Mouse (Mus musculus): Measurements from ENCODE around the gene Tmem136. TPM values are rescaled to one million over a fixed set of nuclear protein-coding genes. Genes with fewer than 3 reads are reported as not detected.

Tmem136 gene
- total and polyA plus RNA-seq, 3 experiments, result 0.17 to 3.8 (median 0.34) TPM

GRCm38 (mm10) chr9:43103675-43104299, 12.6 kb downstream of the Tmem136 start:
- no peak for DNase-seq (ENCODE audit: extremely low read depth)
- H3K27ac ChIP-seq (ENCODE audit: insufficient read depth, low read depth), result no peak overlapping the region
- dilution Hi-C loops (cut with MboI; ENCODE audit: extremely low pct_ligation_motif_present, extremely low pct_unique_long_range_greater_than_20kb, low sequenced_read_pairs), result no loop called here

GRCm38 (mm10) chr9:43102931-43103330, 13.4 kb downstream of the Tmem136 start:
- peaks cover 5 to 31% of the 10 kb centered on the region in 2 experiments for H3K4me1 ChIP-seq (ENCODE audit: control insufficient read depth in 1 of 2, insufficient read depth in 2 of 2)
- dilution Hi-C loops (cut with MboI; ENCODE audit: extremely low pct_ligation_motif_present, extremely low pct_unique_long_range_greater_than_20kb, low sequenced_read_pairs), result no loop called here
- no peak for TF ChIP-seq POLR2AphosphoS2 (IDR thresholded peaks at IDR 0.05; ENCODE audit: low read depth, low read length)

More at GRCm38 (mm10) chr9:43103675-43104299, 12.6 kb downstream of the Tmem136 start:
- H3K4me3 ChIP-seq (replicated peaks in 1 of 3; ENCODE audit: low read depth in 2 of 3, low read length in 2 of 3, poor library complexity in 1 of 3), result peak overlapping the region in 2 of 3 experiments; percentile 17 to 96
- peak overlapping the region; percentile 98 for H3K4me2 ChIP-seq (ENCODE audit: insufficient read depth, low read depth, poor library complexity, severe bottlenecking)
- peaks cover 5 to 29% of the 10 kb centered on the region in 2 experiments for H3K4me1 ChIP-seq (ENCODE audit: control insufficient read depth in 1 of 2, insufficient read depth in 2 of 2)
- H3K79me2 ChIP-seq (replicated peaks; ENCODE audit: control insufficient read depth, extremely low read depth, insufficient read depth, poor library complexity, severe bottlenecking), result peaks cover 32% of the 10 kb centered on the region
- peak overlapping the region; percentile 3; the same call in 1 of the 2 replicates for H3K9ac ChIP-seq (ENCODE audit: insufficient read depth, low read depth)
- in situ Hi-C loops (cut with MboI; ENCODE audit: low pct_ligation_motif_present, low pct_unique_long_range_greater_than_20kb, low sequenced_read_pairs), result no loop called here
- H3K36me3 ChIP-seq (replicated peaks in 1 of 2; ENCODE audit: control insufficient read depth in 1 of 2, insufficient read depth in 1 of 2, low read length in 1 of 2), result no peaks in the 10 kb centered on the region
- H3K27me3 ChIP-seq (replicated peaks), result no peaks in the 10 kb centered on the region
- TF ChIP-seq CHD2 (IDR thresholded peaks at IDR 0.05; ENCODE audit: low read length) (no peak), ZNF384 (IDR thresholded peaks at IDR 0.05; ENCODE audit: low read depth, low read length) (no peak), POLR2AphosphoS2 (IDR thresholded peaks at IDR 0.05; ENCODE audit: low read depth, low read length) (no peak), USF1 (IDR thresholded peaks at IDR 0.05; ENCODE audit: low read depth, low read length) (no peak), UBTF (IDR thresholded peaks at IDR 0.05; ENCODE audit: low read depth, low read length) (no peak), NRF1 (IDR thresholded peaks at IDR 0.05; ENCODE audit: low read depth, low read length) (no peak), JUN (IDR thresholded peaks at IDR 0.05; ENCODE audit: insufficient read depth, low read depth, low read length) (no peak), TCF12 (IDR thresholded peaks at IDR 0.05; ENCODE audit: low read depth, low read length) (no peak)
- H3K9me3 ChIP-seq (replicated peaks; ENCODE audit: low read length), result no peaks in the 10 kb centered on the region

GRCm38 (mm10) chr9:43101936-43102595, 14.3 kb downstream of the Tmem136 start:
- dilution Hi-C loops (cut with MboI; ENCODE audit: extremely low pct_ligation_motif_present, extremely low pct_unique_long_range_greater_than_20kb, low sequenced_read_pairs) (no loop called here), in situ Hi-C loops (cut with MboI; ENCODE audit: low pct_ligation_motif_present, low pct_unique_long_range_greater_than_20kb, low sequenced_read_pairs) (no loop called here)
- Histone ChIP-seq H3K36me3 (replicated peaks in 1 of 2; ENCODE audit: control insufficient read depth in 1 of 2, insufficient read depth in 1 of 2, low read length in 1 of 2) (no peaks in the 10 kb centered on the region), H3K27me3 (replicated peaks) (no peaks in the 10 kb centered on the region), H3K9me3 (replicated peaks; ENCODE audit: low read length) (no peaks in the 10 kb centered on the region), H3K9ac (ENCODE audit: insufficient read depth, low read depth) (no peak overlapping the region), H3K27ac (ENCODE audit: insufficient read depth, low read depth) (no peak overlapping the region), H3K4me3 (replicated peaks in 1 of 3; ENCODE audit: low read depth in 2 of 3, low read length in 2 of 3, poor library complexity in 1 of 3) (no peak overlapping the region), H3K4me1 (ENCODE audit: control insufficient read depth in 1 of 2, insufficient read depth in 2 of 2) (peaks cover 5 to 39% of the 10 kb centered on the region in 2 experiments), H3K4me2 (ENCODE audit: insufficient read depth, low read depth, poor library complexity, severe bottlenecking) (no peak overlapping the region), H3K79me2 (replicated peaks; ENCODE audit: control insufficient read depth, extremely low read depth, insufficient read depth, poor library complexity, severe bottlenecking) (peaks cover 40% of the 10 kb centered on the region)
- TF ChIP-seq ZMIZ1 (IDR thresholded peaks at IDR 0.05; ENCODE audit: low read depth, low read length) (no peak), SMC3 (IDR thresholded peaks at IDR 0.05; ENCODE audit: low read depth, low read length) (no peak), TBP (conservative IDR thresholded peaks at IDR 0.05; ENCODE audit: low read depth, low read length) (no peak), MYC (IDR thresholded peaks at IDR 0.05; ENCODE audit: low read depth, low read length) (no peak), NELFE (IDR thresholded peaks at IDR 0.05; ENCODE audit: low read depth, low read length) (no peak), RCOR1 (conservative IDR thresholded peaks at IDR 0.05; ENCODE audit: low read depth, low read length) (no peak), RAD21 (IDR thresholded peaks at IDR 0.05; ENCODE audit: low read depth, low read length) (no peak), CHD2 (IDR thresholded peaks at IDR 0.05; ENCODE audit: low read length) (no peak), POLR2A (IDR thresholded peaks at IDR 0.05; ENCODE audit: low read depth, low read length) (no peak)
- DNase-seq (ENCODE audit: extremely low read depth), result no peak

More at GRCm38 (mm10) chr9:43102931-43103330, 13.4 kb downstream of the Tmem136 start:
- Histone ChIP-seq H3K9me3 (replicated peaks; ENCODE audit: low read length) (no peaks in the 10 kb centered on the region), H3K4me3 (replicated peaks in 1 of 3; ENCODE audit: low read depth in 2 of 3, low read length in 2 of 3, poor library complexity in 1 of 3) (peak overlapping the region in 1 of 3 experiments; percentile 4), H3K4me2 (ENCODE audit: insufficient read depth, low read depth, poor library complexity, severe bottlenecking) (peak overlapping the region; percentile 62), H3K27me3 (replicated peaks) (no peaks in the 10 kb centered on the region), H3K36me3 (replicated peaks in 1 of 2; ENCODE audit: control insufficient read depth in 1 of 2, insufficient read depth in 1 of 2, low read length in 1 of 2) (no peaks in the 10 kb centered on the region), H3K27ac (ENCODE audit: insufficient read depth, low read depth) (no peak overlapping the region), H3K9ac (ENCODE audit: insufficient read depth, low read depth) (peak overlapping the region; percentile 42; the same call in 1 of the 2 replicates), H3K79me2 (replicated peaks; ENCODE audit: control insufficient read depth, extremely low read depth, insufficient read depth, poor library complexity, severe bottlenecking) (peaks cover 33% of the 10 kb centered on the region)
- in situ Hi-C loops (cut with MboI; ENCODE audit: low pct_ligation_motif_present, low pct_unique_long_range_greater_than_20kb, low sequenced_read_pairs), result no loop called here
- no peak for DNase-seq (ENCODE audit: extremely low read depth)
